Mouse (Mus musculus): ENCODE results near the gene Rps11. TPM values are rescaled to one million over a fixed set of nuclear protein-coding genes. Genes with fewer than 3 reads are reported as not detected.

Gene Rps11
- total RNA-seq, 1 experiment, result 1,746 TPM

DNA sequence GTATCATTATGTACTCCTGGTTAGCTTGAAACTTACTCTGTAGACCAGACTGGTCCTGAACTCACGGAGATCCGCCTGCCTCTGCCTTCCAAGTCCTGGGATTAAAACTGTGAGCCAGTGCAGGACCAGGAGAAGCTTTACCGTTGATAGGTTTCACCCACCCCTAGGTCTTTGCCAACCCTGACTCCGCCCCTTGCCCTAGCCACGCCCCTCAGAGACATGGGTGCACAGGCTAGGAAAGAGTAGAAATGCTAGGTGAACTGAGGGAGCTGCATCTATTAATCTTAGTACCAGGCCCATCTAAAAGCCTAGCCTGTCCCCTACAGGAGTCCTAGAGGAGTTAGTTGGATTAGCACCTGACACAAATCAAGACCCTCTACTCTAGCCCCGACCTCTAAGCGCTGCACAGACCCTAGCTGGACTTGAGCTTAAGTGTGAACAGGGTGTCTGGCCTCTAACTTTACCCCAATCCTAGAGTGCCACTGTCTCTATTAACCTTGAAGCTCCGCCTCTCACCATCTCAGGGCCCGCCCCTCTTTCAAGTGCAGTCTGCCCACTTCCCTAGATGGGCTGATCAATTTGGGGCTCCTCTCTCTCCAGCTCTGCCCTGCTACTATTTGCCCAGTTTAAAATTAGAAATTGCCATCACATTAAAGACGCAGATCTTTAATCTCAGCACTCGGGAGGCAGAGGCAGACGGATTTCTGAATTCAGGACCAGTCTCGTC is 33.8 kb downstream of the Rps11 start:
- H3K36me3 ChIP-seq (ENCODE audit: control insufficient read depth, insufficient read depth, low read length, poor library complexity, severe bottlenecking), result no peaks in the 10 kb centered on the region; the same call in 1 of the 2 replicates
- no peak overlapping the region for H3K27ac ChIP-seq (ENCODE audit: insufficient read depth, low read depth, low read length, poor library complexity, severe bottlenecking)
- peaks cover 4 to 24% of the 10 kb centered on the region in 2 experiments; a peak in 2 of 4 replicates for H3K4me1 ChIP-seq (ENCODE audit: control insufficient read depth in 2 of 2, insufficient read depth in 2 of 2, low read length in 2 of 2, poor library complexity in 1 of 2)
- TF ChIP-seq ZNF384 (IDR thresholded peaks at IDR 0.05; ENCODE audit: low read depth, low read length) (no peak), HCFC1 (IDR thresholded peaks at IDR 0.05; ENCODE audit: borderline replicate concordance, insufficient read depth, low read length) (no peak), CHD2 (IDR thresholded peaks at IDR 0.05; ENCODE audit: low read depth, low read length) (no peak), MAFK (IDR thresholded peaks at IDR 0.05; ENCODE audit: insufficient read depth, low read depth, low read length) (no peak), ZC3H11A (IDR thresholded peaks at IDR 0.05; ENCODE audit: borderline replicate concordance, low read depth, low read length) (no peak)
- H3K9me3 ChIP-seq (ENCODE audit: control insufficient read depth, insufficient read depth, low read depth, low read length), result no peaks in the 10 kb centered on the region
- in situ Hi-C loops (cut with MboI; ENCODE audit: low sequenced_read_pairs in 2 of 2, unreplicated experiment in 2 of 2), result no loop called here
- no peak overlapping the region for H3K9ac ChIP-seq (ENCODE audit: insufficient read depth, low read depth, low read length, poor library complexity, severe bottlenecking)
- no peak overlapping the region for H3K4me3 ChIP-seq (ENCODE audit: insufficient read depth in 1 of 2, low read depth in 1 of 2, low read length in 2 of 2, poor library complexity in 1 of 2, severe bottlenecking in 1 of 2)
- DNase-seq (ENCODE audit: low read depth, low spot score), result no peak

GRCm38 (mm10) chr7:45088597-45088996 is 35.6 kb downstream of the Rps11 start:
- DNase-seq (ENCODE audit: low read depth, low spot score), result no peak
- Histone ChIP-seq H3K9ac (ENCODE audit: insufficient read depth, low read depth, low read length, poor library complexity, severe bottlenecking) (no peak overlapping the region), H3K9me3 (ENCODE audit: control insufficient read depth, insufficient read depth, low read depth, low read length) (no peaks in the 10 kb centered on the region), H3K36me3 (ENCODE audit: control insufficient read depth, insufficient read depth, low read length, poor library complexity, severe bottlenecking) (no peaks in the 10 kb centered on the region; the same call in 1 of the 2 replicates), H3K27ac (ENCODE audit: insufficient read depth, low read depth, low read length, poor library complexity, severe bottlenecking) (no peak overlapping the region), H3K4me3 (ENCODE audit: insufficient read depth in 1 of 2, low read depth in 1 of 2, low read length in 2 of 2, poor library complexity in 1 of 2, severe bottlenecking in 1 of 2) (peak overlapping the region; percentile 23 to 44; a peak in 2 of 4 replicates), H3K4me1 (ENCODE audit: control insufficient read depth in 2 of 2, insufficient read depth in 2 of 2, low read length in 2 of 2, poor library complexity in 1 of 2) (peaks cover 4 to 23% of the 10 kb centered on the region in 2 experiments; a peak in 2 of 4 replicates)
- no peak for TF ChIP-seq MAFK (IDR thresholded peaks at IDR 0.05; ENCODE audit: insufficient read depth, low read depth, low read length)
- no peak for TF ChIP-seq ZNF384 (IDR thresholded peaks at IDR 0.05; ENCODE audit: low read depth, low read length)
- TF ChIP-seq CHD2 (IDR thresholded peaks at IDR 0.05; ENCODE audit: low read depth, low read length), result no peak
- TF ChIP-seq HCFC1 (IDR thresholded peaks at IDR 0.05; ENCODE audit: borderline replicate concordance, insufficient read depth, low read length), result no peak
- TF ChIP-seq ZC3H11A (IDR thresholded peaks at IDR 0.05; ENCODE audit: borderline replicate concordance, low read depth, low read length), result no peak
- in situ Hi-C loops (cut with MboI; ENCODE audit: low sequenced_read_pairs in 2 of 2, unreplicated experiment in 2 of 2), result no loop called here

DNA sequence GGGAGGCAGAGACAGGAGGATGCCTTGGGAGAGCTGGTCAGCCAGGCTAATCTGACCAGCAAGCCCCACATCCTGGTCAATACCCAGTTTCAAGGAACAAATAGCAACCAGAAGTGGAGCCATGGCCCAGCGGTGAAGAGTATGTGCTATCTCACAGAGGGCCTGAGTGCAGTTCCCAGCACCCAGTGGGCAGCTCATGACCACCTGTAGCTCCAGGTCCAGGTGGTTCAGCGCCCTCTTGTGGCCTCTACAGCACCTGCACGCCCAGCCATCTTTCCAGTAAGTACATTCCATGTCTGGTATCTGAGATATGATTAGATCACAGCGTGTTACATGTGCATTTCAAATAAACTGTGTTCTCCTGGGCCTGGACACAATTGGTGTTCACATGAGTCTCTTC is 38.2 kb downstream of the Rps11 start:
- TF ChIP-seq HCFC1 (IDR thresholded peaks at IDR 0.05; ENCODE audit: borderline replicate concordance, insufficient read depth, low read length) (no peak), ZC3H11A (IDR thresholded peaks at IDR 0.05; ENCODE audit: borderline replicate concordance, low read depth, low read length) (no peak), ZNF384 (IDR thresholded peaks at IDR 0.05; ENCODE audit: low read depth, low read length) (no peak), MAFK (IDR thresholded peaks at IDR 0.05; ENCODE audit: insufficient read depth, low read depth, low read length) (no peak), CHD2 (IDR thresholded peaks at IDR 0.05; ENCODE audit: low read depth, low read length) (no peak)

DNA sequence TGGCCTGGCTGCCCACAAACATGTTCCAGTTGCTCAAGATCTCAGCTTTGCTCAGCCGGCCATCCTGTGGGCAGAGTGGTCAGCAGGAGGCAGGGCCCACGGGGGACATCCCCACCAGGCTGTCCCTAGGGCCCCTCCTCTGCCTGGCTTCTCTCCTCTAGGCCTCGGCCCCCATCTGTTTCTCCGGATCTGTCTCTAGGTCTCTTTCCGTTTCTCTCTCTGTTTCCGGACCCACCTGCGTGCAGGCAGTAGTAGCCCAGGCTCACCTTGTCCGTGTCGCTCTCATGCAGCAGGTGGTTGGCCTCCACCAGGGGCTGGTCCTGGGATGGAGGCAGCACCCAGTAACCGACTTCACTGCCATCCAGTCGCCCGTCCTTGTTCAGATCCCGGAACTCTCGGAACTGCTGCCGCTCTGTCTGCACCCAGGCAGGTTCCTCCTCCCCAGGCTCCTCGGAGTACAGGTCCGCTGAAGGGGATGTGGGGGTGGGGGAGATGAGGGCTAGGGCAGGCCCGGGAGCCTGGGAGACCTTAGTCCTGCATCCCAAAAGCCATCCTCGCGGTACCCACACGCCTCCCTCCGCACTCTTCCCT is 40.8 kb downstream of the Rps11 start:
- Histone ChIP-seq H3K9ac (ENCODE audit: insufficient read depth, low read depth, low read length, poor library complexity, severe bottlenecking) (peak overlapping the region; percentile 21; the same call in 1 of the 2 replicates), H3K4me3 (ENCODE audit: insufficient read depth in 1 of 2, low read depth in 1 of 2, low read length in 2 of 2, poor library complexity in 1 of 2, severe bottlenecking in 1 of 2) (peak overlapping the region in 1 of 2 experiments; percentile 46; a peak in 2 of 4 replicates), H3K9me3 (ENCODE audit: control insufficient read depth, insufficient read depth, low read depth, low read length) (no peaks in the 10 kb centered on the region), H3K27ac (ENCODE audit: insufficient read depth, low read depth, low read length, poor library complexity, severe bottlenecking) (no peak overlapping the region), H3K36me3 (ENCODE audit: control insufficient read depth, insufficient read depth, low read length, poor library complexity, severe bottlenecking) (peaks cover 3% of the 10 kb centered on the region; the same call in 1 of the 2 replicates), H3K4me1 (ENCODE audit: control insufficient read depth in 2 of 2, insufficient read depth in 2 of 2, low read length in 2 of 2, poor library complexity in 1 of 2) (peaks cover 0 to 17% of the 10 kb centered on the region in 2 experiments; a peak in 2 of 4 replicates)
- in situ Hi-C loops (cut with MboI; ENCODE audit: low sequenced_read_pairs in 2 of 2, unreplicated experiment in 2 of 2), result no loop called here
- TF ChIP-seq ZC3H11A (IDR thresholded peaks at IDR 0.05; ENCODE audit: borderline replicate concordance, low read depth, low read length) (no peak), MAFK (IDR thresholded peaks at IDR 0.05; ENCODE audit: insufficient read depth, low read depth, low read length) (no peak), ZNF384 (IDR thresholded peaks at IDR 0.05; ENCODE audit: low read depth, low read length) (no peak), CHD2 (IDR thresholded peaks at IDR 0.05; ENCODE audit: low read depth, low read length) (no peak), HCFC1 (IDR thresholded peaks at IDR 0.05; ENCODE audit: borderline replicate concordance, insufficient read depth, low read length) (no peak)
- no peak for DNase-seq (ENCODE audit: low read depth, low spot score)

More for the DNA sequence above, 38.2 kb downstream of the Rps11 start:
- Histone ChIP-seq H3K9ac (ENCODE audit: insufficient read depth, low read depth, low read length, poor library complexity, severe bottlenecking) (no peak overlapping the region), H3K4me3 (ENCODE audit: insufficient read depth in 1 of 2, low read depth in 1 of 2, low read length in 2 of 2, poor library complexity in 1 of 2, severe bottlenecking in 1 of 2) (no peak overlapping the region), H3K36me3 (ENCODE audit: control insufficient read depth, insufficient read depth, low read length, poor library complexity, severe bottlenecking) (peaks cover 3% of the 10 kb centered on the region; the same call in 1 of the 2 replicates), H3K4me1 (ENCODE audit: control insufficient read depth in 2 of 2, insufficient read depth in 2 of 2, low read length in 2 of 2, poor library complexity in 1 of 2) (peaks cover 0 to 21% of the 10 kb centered on the region in 2 experiments; a peak in 2 of 4 replicates), H3K9me3 (ENCODE audit: control insufficient read depth, insufficient read depth, low read depth, low read length) (no peaks in the 10 kb centered on the region), H3K27ac (ENCODE audit: insufficient read depth, low read depth, low read length, poor library complexity, severe bottlenecking) (no peak overlapping the region)
- in situ Hi-C loops (cut with MboI; ENCODE audit: low sequenced_read_pairs in 2 of 2, unreplicated experiment in 2 of 2), result no loop called here
- DNase-seq (ENCODE audit: low read depth, low spot score), result no peak

All from ES-E14 (cell line).